In genomic region chr6:113109956-113110355, GRCm38 (mm10) we compare ENCODE assay signal across 14 mouse cellular contexts.
"Had no signal": no experiment of that assay in that cellular context is flagged by ENCODE, and none has a peak within 500 bp of the region (broad histone marks: within the 10 kb centered on the region; RNA-seq: fewer than 3 reads in every experiment).

No protein-coding gene starts in this region.

- H3K27me3 ChIP-seq: midbrain, embryonic 12.5 days; neural tube, embryonic 12.5 days; stomach, embryonic 15.5 days had no signal

- H3K4me3 ChIP-seq: midbrain, embryonic 10.5 days; midbrain, embryonic 12.5 days; neural tube, embryonic 12.5 days; stomach, embryonic 15.5 days had no signal

- H3K27ac ChIP-seq: midbrain, embryonic 10.5 days; midbrain, embryonic 12.5 days; neural tube, embryonic 12.5 days; stomach, embryonic 15.5 days; stomach, postnatal 0 days had no signal

- H3K4me2 ChIP-seq: lung, embryonic 14.5 days; midbrain, embryonic 12.5 days; neural tube, embryonic 12.5 days; stomach, embryonic 15.5 days had no signal

- DNase-seq: lung, adult 18-20 months; lung, embryonic 14.5 days; lung, postnatal 10 days; lung, postnatal 4 days; midbrain, embryonic 14.5 days; right cerebral cortex, postnatal 14 days; thymus, adult 2 months; thymus, postnatal 25 days; thymus, postnatal 4 days had no signal

- H3K4me1 ChIP-seq: midbrain, embryonic 10.5 days; midbrain, embryonic 12.5 days; neural tube, embryonic 12.5 days; stomach, embryonic 15.5 days had no signal

- H3K9ac ChIP-seq: lung, embryonic 14.5 days; midbrain, embryonic 12.5 days; neural tube, embryonic 12.5 days; stomach, embryonic 15.5 days had no signal

- H3K9me3 ChIP-seq: midbrain, embryonic 10.5 days; midbrain, embryonic 12.5 days; neural tube, embryonic 12.5 days; stomach, embryonic 15.5 days had no signal
